Comparison of ENCODE assay signal across 8 mouse cellular contexts in genomic region chr8:71462786-71463185, GRCm38 (mm10). TPM values are rescaled to one million over a fixed set of nuclear protein-coding genes. Genes with fewer than 3 reads are reported as not detected.
DNase-seq lines count a peak whose midpoint lies in the region; ATAC-seq and TF ChIP-seq lines count a peak whose summit lies in the region.

No protein-coding gene starts in this region.

- peaks cover 5% of the 10 kb centered on the region; the same call in 1 of the 2 replicates for H3K36me3 ChIP-seq in forebrain, embryonic 11.5 days (ENCODE audit: control insufficient read depth, insufficient read depth, low read length)
- peaks cover 21% of the 10 kb centered on the region for H3K36me3 ChIP-seq in hindbrain, postnatal 0 days (ENCODE audit: insufficient read depth, low read length)
- H3K36me3 ChIP-seq in midbrain, postnatal 0 days (ENCODE audit: insufficient read depth, low read length) = peaks cover 24% of the 10 kb centered on the region

- H3K4me1 ChIP-seq in bone marrow, adult 2 months (ENCODE audit: control insufficient read depth, insufficient read depth, low read length) = peaks cover 2% of the 10 kb centered on the region; the same call in 1 of the 2 replicates
- H3K4me1 ChIP-seq in forebrain, embryonic 11.5 days (replicated peaks; ENCODE audit: control insufficient read depth, insufficient read depth, low read length) = peaks cover 11% of the 10 kb centered on the region; the same call in 1 of the 2 replicates
- peaks cover 10% of the 10 kb centered on the region; the same call in 1 of the 2 replicates for H3K4me1 ChIP-seq in hindbrain, postnatal 0 days (ENCODE audit: insufficient read depth, low read length)
- peaks cover 5% of the 10 kb centered on the region; the same call in 1 of the 2 replicates for H3K4me1 ChIP-seq in midbrain, postnatal 0 days (ENCODE audit: insufficient read depth, low read length)

- 3% methylated on average over 16 of the region's 16 CpGs for WGBS in bone marrow, adult 2 months
- WGBS in forebrain, embryonic 11.5 days = 7% methylated on average over 16 of the region's 16 CpGs
- WGBS in hindbrain, postnatal 0 days = 2% methylated on average over 16 of the region's 16 CpGs
- WGBS in midbrain, postnatal 0 days = 2% methylated on average over 16 of the region's 16 CpGs

- peak overlapping the region; percentile 90 for H3K9ac ChIP-seq in forebrain, embryonic 11.5 days (ENCODE audit: low read length)
- peak overlapping the region; percentile 89 for H3K9ac ChIP-seq in hindbrain, postnatal 0 days (replicated peaks; ENCODE audit: low read length)
- H3K9ac ChIP-seq in midbrain, postnatal 0 days (replicated peaks; ENCODE audit: low read length, poor library complexity, severe bottlenecking) = peak overlapping the region; percentile 93

- DNase-seq in heart, adult 11 months = peak; percentile 98
- DNase-seq in heart, adult 8-10 months (ENCODE audit: low spot score) = no peak
- peak; percentile 75 for DNase-seq in forebrain, embryonic 11.5 days (ENCODE audit: low spot score)
- DNase-seq in hindbrain, postnatal 0 days (ENCODE audit: low spot score) = peak; percentile 51
- peak; percentile 60 for DNase-seq in liver
- peak; percentile 43 for DNase-seq in midbrain, postnatal 0 days (ENCODE audit: low spot score)
- DNase-seq in thymus, postnatal 14 days = peak; percentile 91

- H3K4me2 ChIP-seq in forebrain, embryonic 11.5 days (ENCODE audit: low read depth, low read length, severe bottlenecking) = peak overlapping the region; percentile 60
- peak overlapping the region; percentile 61 for H3K4me2 ChIP-seq in hindbrain, postnatal 0 days (ENCODE audit: low read depth, low read length)
- H3K4me2 ChIP-seq in midbrain, postnatal 0 days (ENCODE audit: low read depth, low read length, poor library complexity, severe bottlenecking) = peak overlapping the region; percentile 86

- peak overlapping the region; percentile 28; the same call in 1 of the 2 replicates for H3K27ac ChIP-seq in bone marrow, adult 2 months (ENCODE audit: control insufficient read depth, insufficient read depth, low read depth, low read length, poor library complexity)
- no peak overlapping the region for H3K27ac ChIP-seq in forebrain, embryonic 11.5 days (ENCODE audit: low read depth, low read length)
- H3K27ac ChIP-seq in hindbrain, postnatal 0 days = peak overlapping the region; percentile 92
- peak overlapping the region; percentile 82 for H3K27ac ChIP-seq in midbrain, postnatal 0 days (ENCODE audit: low read depth, low read length)

- ATAC-seq in forebrain, embryonic 11.5 days (replicated peaks; ENCODE audit: low FRiP score) = 0 out of 2 replicates have a peak, but pooled peaks have one; percentile 1
- no peak for ATAC-seq in hindbrain, postnatal 0 days
- peak; percentile 2; the same call in 1 of the 2 replicates for ATAC-seq in midbrain, postnatal 0 days (ENCODE audit: low FRiP score)

- H3K9me3 ChIP-seq in forebrain, embryonic 11.5 days (ENCODE audit: control insufficient read depth, low read length) = no peaks in the 10 kb centered on the region
- no peaks in the 10 kb centered on the region for H3K9me3 ChIP-seq in hindbrain, postnatal 0 days (ENCODE audit: low read length)
- H3K9me3 ChIP-seq in midbrain, postnatal 0 days (ENCODE audit: low read length) = no peaks in the 10 kb centered on the region

- TF ChIP-seq CTCF in bone marrow, adult 2 months (IDR thresholded peaks at IDR 0.05; ENCODE audit: control insufficient read depth, insufficient read depth, low read length) = no peak
- TF ChIP-seq CTCF in hindbrain, postnatal 0 days (IDR thresholded peaks at IDR 0.05; ENCODE audit: low read depth) = peak; percentile 8; the same call in 1 of the 2 replicates
- TF ChIP-seq CTCF in midbrain, postnatal 0 days (IDR thresholded peaks at IDR 0.05) = peak; percentile 17; the same call in 1 of the 2 replicates

- peak overlapping the region; percentile 83 for H3K4me3 ChIP-seq in bone marrow, adult 2 months (replicated peaks; ENCODE audit: control insufficient read depth, low read depth, low read length)
- peak overlapping the region; percentile 86 for H3K4me3 ChIP-seq in forebrain, embryonic 11.5 days (ENCODE audit: low read depth, low read length)
- H3K4me3 ChIP-seq in hindbrain, postnatal 0 days (ENCODE audit: low read length) = peak overlapping the region; percentile 88
- peak overlapping the region; percentile 94 for H3K4me3 ChIP-seq in midbrain, postnatal 0 days (ENCODE audit: low read depth, low read length)

- H3K27me3 ChIP-seq in forebrain, embryonic 11.5 days (ENCODE audit: control insufficient read depth, insufficient read depth, low read length) = no peaks in the 10 kb centered on the region
- no peaks in the 10 kb centered on the region for H3K27me3 ChIP-seq in hindbrain, postnatal 0 days (ENCODE audit: insufficient read depth, low read length)
- H3K27me3 ChIP-seq in midbrain, postnatal 0 days (ENCODE audit: insufficient read depth, low read length) = no peaks in the 10 kb centered on the region

- TF ChIP-seq POLR2A in bone marrow, adult 2 months (IDR thresholded peaks at IDR 0.05; ENCODE audit: borderline replicate concordance, control insufficient read depth, low read depth, low read length) = no peak

RNA-seq across cellular contexts. Expression of gene Abhd8, which starts 0.7 kb away (rescaled TPM):
- 10 to 100 TPM; 21.4 to 29.6 (median 24.8) TPM for total RNA-seq in heart, adult 8-10 months (2022)
- polyA plus RNA-seq in bone marrow, adult 2 months (2011; ENCODE audit: insufficient read depth, insufficient read length, low replicate concordance, missing spikeins) = 3.9 and 9.1 TPM in 2 replicates
- 76.6 and 76.7 TPM in 2 replicates for polyA plus RNA-seq in forebrain, embryonic 11.5 days (2014; fragmentation: Nextera tagmentation; extraction: Ambion mirVana)
- 325 and 330 TPM in 2 replicates for total RNA-seq in hindbrain, postnatal 0 days (2014; rRNA removed)
- polyA plus RNA-seq in hindbrain, postnatal 0 days (2015; fragmentation: Nextera tagmentation; extraction: Ambion mirVana) = 190 and 195 TPM in 2 replicates
- 289 and 323 TPM in 2 replicates for total RNA-seq in midbrain, postnatal 0 days (2014; rRNA removed)
- 205 and 213 TPM in 2 replicates for polyA plus RNA-seq in midbrain, postnatal 0 days (2015; fragmentation: Nextera tagmentation; extraction: Ambion mirVana)

RNA-seq across cellular contexts. Expression of gene Mrpl34, which starts 2.0 kb away (rescaled TPM):
- total RNA-seq in heart, adult 8-10 months (2022) = 100 to 1,000 TPM; 114 to 128 (median 119) TPM
- polyA plus RNA-seq in bone marrow, adult 2 months (2011; ENCODE audit: insufficient read depth, insufficient read length, low replicate concordance, missing spikeins) = 24.3 and 42.9 TPM in 2 replicates
- 186 TPM in 2 replicates for polyA plus RNA-seq in forebrain, embryonic 11.5 days (2014; fragmentation: Nextera tagmentation; extraction: Ambion mirVana)
- total RNA-seq in hindbrain, postnatal 0 days (2014; rRNA removed) = 77.9 and 127 TPM in 2 replicates
- 155 and 164 TPM in 2 replicates for polyA plus RNA-seq in hindbrain, postnatal 0 days (2015; fragmentation: Nextera tagmentation; extraction: Ambion mirVana)
- total RNA-seq in midbrain, postnatal 0 days (2014; rRNA removed) = 105 and 119 TPM in 2 replicates
- polyA plus RNA-seq in midbrain, postnatal 0 days (2015; fragmentation: Nextera tagmentation; extraction: Ambion mirVana) = 163 and 165 TPM in 2 replicates

RNA-seq across cellular contexts. Expression of gene Dda1, which starts 6.2 kb away (rescaled TPM):
- 10 to 100 TPM; 31.0 to 37.7 (median 33.8) TPM for total RNA-seq in heart, adult 8-10 months (2022)
- 17.1 and 18.8 TPM in 2 replicates for polyA plus RNA-seq in bone marrow, adult 2 months (2011; ENCODE audit: insufficient read depth, insufficient read length, low replicate concordance, missing spikeins)
- polyA plus RNA-seq in forebrain, embryonic 11.5 days (2014; fragmentation: Nextera tagmentation; extraction: Ambion mirVana) = 133 and 146 TPM in 2 replicates
- 191 and 195 TPM in 2 replicates for total RNA-seq in hindbrain, postnatal 0 days (2014; rRNA removed)
- 241 and 246 TPM in 2 replicates for polyA plus RNA-seq in hindbrain, postnatal 0 days (2015; fragmentation: Nextera tagmentation; extraction: Ambion mirVana)
- 187 and 211 TPM in 2 replicates for total RNA-seq in midbrain, postnatal 0 days (2014; rRNA removed)
- polyA plus RNA-seq in midbrain, postnatal 0 days (2015; fragmentation: Nextera tagmentation; extraction: Ambion mirVana) = 267 and 269 TPM in 2 replicates

RNA-seq across cellular contexts. Expression of gene Ano8, which starts 23.0 kb away (rescaled TPM):
- 10 to 100 TPM; 14.1 to 17.3 (median 16.1) TPM for total RNA-seq in heart, adult 8-10 months (2022)
- polyA plus RNA-seq in bone marrow, adult 2 months (2011; ENCODE audit: insufficient read depth, insufficient read length, low replicate concordance, missing spikeins) = 2.9 and 6.3 TPM in 2 replicates
- polyA plus RNA-seq in forebrain, embryonic 11.5 days (2014; fragmentation: Nextera tagmentation; extraction: Ambion mirVana) = 5.7 and 9.3 TPM in 2 replicates
- total RNA-seq in hindbrain, postnatal 0 days (2014; rRNA removed) = 78.6 and 80.5 TPM in 2 replicates
- 4.7 and 5.3 TPM in 2 replicates for polyA plus RNA-seq in hindbrain, postnatal 0 days (2015; fragmentation: Nextera tagmentation; extraction: Ambion mirVana)
- 81.6 and 82.2 TPM in 2 replicates for total RNA-seq in midbrain, postnatal 0 days (2014; rRNA removed)
- 5.4 and 5.6 TPM in 2 replicates for polyA plus RNA-seq in midbrain, postnatal 0 days (2015; fragmentation: Nextera tagmentation; extraction: Ambion mirVana)

RNA-seq across cellular contexts. Expression of gene Gtpbp3, which starts 25.1 kb away (rescaled TPM):
- total RNA-seq in heart, adult 8-10 months (2022) = 10 to 100 TPM; 17.5 to 22.2 (median 19.0) TPM
- 6.3 and 7.9 TPM in 2 replicates for polyA plus RNA-seq in bone marrow, adult 2 months (2011; ENCODE audit: insufficient read depth, insufficient read length, low replicate concordance, missing spikeins)
- polyA plus RNA-seq in forebrain, embryonic 11.5 days (2014; fragmentation: Nextera tagmentation; extraction: Ambion mirVana) = 7.9 and 10.8 TPM in 2 replicates
- total RNA-seq in hindbrain, postnatal 0 days (2014; rRNA removed) = 36.1 and 58.5 TPM in 2 replicates
- 12.1 and 15.5 TPM in 2 replicates for polyA plus RNA-seq in hindbrain, postnatal 0 days (2015; fragmentation: Nextera tagmentation; extraction: Ambion mirVana)
- total RNA-seq in midbrain, postnatal 0 days (2014; rRNA removed) = 28.0 and 31.5 TPM in 2 replicates
- 11.4 and 11.5 TPM in 2 replicates for polyA plus RNA-seq in midbrain, postnatal 0 days (2015; fragmentation: Nextera tagmentation; extraction: Ambion mirVana)
